Mouse (Mus musculus): Measurements from ENCODE around the gene Hspa2.

The Hspa2 gene

DNA sequence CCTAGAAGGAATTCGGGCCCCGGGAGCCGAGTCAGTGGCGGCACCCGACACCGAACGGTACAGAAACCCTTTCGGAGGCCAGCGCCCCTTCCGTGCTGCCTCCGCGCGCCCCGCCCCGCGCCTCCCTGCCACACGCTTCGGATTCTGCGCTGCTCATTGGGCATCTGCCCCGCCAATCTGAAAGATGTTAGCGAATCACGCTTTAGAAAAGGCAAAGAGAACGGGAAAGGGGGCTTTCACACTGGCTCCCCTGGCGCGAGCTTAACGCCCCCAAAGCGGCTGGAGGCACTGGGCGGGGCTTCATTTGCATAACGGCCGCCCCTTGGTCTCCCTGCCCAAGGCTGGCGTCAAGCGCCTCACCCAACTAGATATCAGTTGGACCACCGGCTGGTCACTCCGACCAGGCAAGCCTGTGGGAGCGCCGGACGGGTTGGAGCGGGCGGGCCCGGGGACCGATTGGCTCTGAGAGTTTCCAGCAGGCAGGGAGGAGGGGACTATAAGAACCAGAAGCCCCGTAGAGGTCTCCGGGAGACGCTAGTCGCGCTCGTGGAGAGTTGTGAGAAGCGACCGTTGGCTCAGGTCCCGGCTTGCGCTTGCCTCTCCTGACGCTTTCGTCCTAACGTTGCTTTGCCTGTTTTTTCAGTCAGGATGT, at the start of gene Hspa2:
TSS of gene Hspa2 (plus strand) at position 291 of the 652 bp plus-strand sequence.
- peak; percentile 100 for DNase-seq (ENCODE audit: low spot score)

- no peak for DNase-seq (ENCODE audit: low spot score)
Observed at GRCm38 (mm10) chr12:76360868-76361267, 43.1 kb upstream of the Hspa2 start.

GRCm38 (mm10) chr12:76361405-76362302, 42.3 kb upstream of the Hspa2 start:
- DNase-seq (ENCODE audit: low spot score), result no peak

DNA sequence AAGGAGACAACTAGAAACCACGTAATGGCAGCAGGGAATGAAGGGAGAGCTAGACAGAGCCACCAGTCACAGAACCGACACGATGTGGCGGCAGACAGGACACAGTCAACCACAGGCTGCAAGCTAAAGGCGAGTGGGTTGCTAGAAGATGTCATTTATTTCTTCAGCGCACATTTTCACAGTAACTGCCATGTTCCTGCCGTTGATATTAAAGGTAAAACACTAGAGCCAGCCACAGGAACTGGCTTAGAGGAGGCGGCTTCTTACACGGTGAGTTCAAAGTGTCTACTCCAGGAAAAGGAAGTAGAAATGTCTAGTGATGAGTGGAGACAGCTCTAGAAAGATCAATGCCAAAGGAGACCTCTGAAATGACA, 41.7 kb upstream of the Hspa2 start:
- no peak for DNase-seq (ENCODE audit: low spot score)

- DNase-seq (ENCODE audit: low spot score), result no peak
Observed at GRCm38 (mm10) chr12:76366276-76366675, 37.7 kb upstream of the Hspa2 start.

GRCm38 (mm10) chr12:76367096-76367995, 36.6 kb upstream of the Hspa2 start:
- no peak for DNase-seq (ENCODE audit: low spot score)

DNA sequence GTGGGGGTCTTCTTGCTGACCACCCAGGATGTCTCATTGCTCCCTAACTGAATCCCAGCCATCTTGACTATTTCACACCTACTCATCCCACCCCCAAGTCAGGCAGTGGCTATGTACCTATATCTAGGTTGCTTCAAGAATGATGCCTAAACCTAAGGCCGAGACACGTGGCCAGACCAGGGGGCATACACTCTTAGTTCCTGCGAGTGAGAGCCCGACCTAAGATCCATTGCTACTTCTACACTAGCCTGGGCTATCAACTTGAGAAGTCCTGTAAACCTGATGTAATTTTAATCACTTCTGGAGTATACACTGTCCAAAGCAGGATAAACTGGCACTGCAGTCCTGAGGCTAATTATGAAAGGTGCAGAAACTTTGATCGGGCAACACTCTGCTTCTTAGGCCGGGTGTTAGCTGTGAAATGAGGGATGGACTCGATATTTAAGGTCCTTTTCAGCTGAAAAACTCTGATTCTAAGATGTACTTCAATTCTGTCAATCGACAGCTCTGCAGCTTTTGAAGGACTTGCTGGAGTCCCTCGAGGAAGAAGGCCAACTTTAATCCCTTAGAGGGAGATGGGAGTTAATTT, 35.7 kb upstream of the Hspa2 start:
- no peak for DNase-seq (ENCODE audit: low spot score)

- no peak for DNase-seq (ENCODE audit: low spot score)
Observed at GRCm38 (mm10) chr12:76368790-76369205, 35.2 kb upstream of the Hspa2 start.

DNA sequence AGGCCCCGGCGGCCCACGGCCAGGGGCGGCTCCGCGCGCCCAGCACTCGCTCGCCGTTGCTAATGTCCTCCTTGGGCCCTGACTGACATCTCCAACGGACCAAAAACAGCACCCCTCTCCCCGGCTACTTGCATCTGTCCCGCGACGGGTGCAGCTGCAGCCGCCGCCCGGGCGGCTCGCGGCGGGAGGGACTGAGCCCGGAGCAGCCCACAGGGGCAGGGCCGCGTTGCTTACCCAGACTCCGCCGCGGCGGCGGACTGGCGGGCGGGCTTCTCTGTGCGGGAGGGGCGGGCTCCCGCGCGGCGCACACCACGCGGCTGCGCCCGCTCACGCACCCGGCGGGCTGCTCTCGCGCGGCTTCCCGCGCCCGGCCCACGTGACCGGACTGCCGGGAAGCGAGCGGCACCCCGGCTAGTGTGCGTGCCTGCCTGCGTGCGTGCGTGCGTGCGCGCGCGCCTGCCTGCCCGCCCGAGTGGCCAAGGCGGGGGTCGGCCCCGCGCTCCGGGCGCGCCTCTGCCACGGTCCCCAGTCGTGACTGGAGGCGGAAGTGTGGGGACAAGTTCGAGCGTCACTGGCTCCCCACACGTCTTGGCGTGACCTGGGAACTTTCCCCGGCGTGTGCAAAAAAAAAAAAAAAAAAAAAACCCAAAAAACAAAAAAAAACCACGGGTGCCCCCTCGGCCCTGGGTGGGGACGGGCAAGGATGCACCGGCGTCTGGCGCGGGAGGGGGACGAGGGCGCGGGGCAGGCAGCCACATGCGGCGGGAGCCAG, 34.6 kb upstream of the Hspa2 start, which contains the start of gene Zbtb25:
TSS of gene Zbtb25 (minus strand) at position 397 of the 772 bp plus-strand sequence.
- DNase-seq (ENCODE audit: low spot score), result peak; percentile 87

GRCm38 (mm10) chr12:76369978-76370830, 33.8 kb upstream of the Hspa2 start, which contains the start of gene Zbtb1:
TSS of gene Zbtb1 (plus strand) at chr12:76370266.
- DNase-seq (ENCODE audit: low spot score), result peak; percentile 87

GRCm38 (mm10) chr12:76370831-76371571, 33.0 kb upstream of the Hspa2 start:
- DNase-seq (ENCODE audit: low spot score), result peak; percentile 83

- no peak for DNase-seq (ENCODE audit: low spot score)
Observed at GRCm38 (mm10) chr12:76372046-76372445, 31.9 kb upstream of the Hspa2 start.

GRCm38 (mm10) chr12:76372881-76373818, 30.8 kb upstream of the Hspa2 start:
- no peak for DNase-seq (ENCODE audit: low spot score)

GRCm38 (mm10) chr12:76373991-76374390, 30.0 kb upstream of the Hspa2 start:
- no peak for DNase-seq (ENCODE audit: low spot score)

DNA sequence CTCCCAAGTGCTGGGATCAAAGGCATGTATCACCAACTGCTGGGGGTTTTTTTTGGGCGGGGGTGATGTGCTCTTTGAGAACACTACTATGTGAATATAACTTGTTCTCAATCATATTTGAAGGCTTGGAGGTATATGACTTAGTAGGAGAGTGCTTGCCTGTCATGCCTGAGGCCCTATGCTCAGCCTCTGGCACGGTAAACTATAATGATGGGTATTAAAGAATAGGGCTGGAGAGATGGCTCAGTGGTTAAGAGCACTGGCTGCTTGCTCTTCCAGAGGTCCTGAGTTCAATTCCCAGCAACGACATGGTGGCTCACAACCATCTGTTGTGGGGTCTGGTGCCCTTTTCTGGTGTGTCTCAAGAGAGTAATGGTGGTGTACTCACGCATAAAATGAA, 29.1 kb upstream of the Hspa2 start:
- DNase-seq (ENCODE audit: low spot score), result no peak

GRCm38 (mm10) chr12:76375506-76375905, 28.5 kb upstream of the Hspa2 start:
- DNase-seq (ENCODE audit: low spot score), result no peak

DNA sequence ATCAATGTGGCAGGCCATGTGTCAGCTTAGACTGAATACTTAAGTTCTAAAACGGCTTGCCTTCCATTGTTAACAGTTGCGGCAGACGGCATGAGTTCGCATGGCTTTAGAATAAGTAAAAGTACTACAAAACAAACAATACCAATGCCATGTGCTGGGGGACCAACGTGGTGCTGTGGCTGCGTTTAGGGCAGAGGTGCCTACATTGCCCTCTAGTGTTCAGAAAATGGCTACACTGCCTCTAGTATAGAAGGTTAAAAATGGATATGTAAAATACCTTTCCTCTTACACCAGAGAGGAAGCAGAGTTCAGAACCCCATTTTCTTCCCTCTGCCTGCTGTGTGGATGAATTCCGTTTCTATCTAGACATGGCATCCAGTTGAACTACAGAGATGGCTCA, 27.3 kb upstream of the Hspa2 start:
- DNase-seq (ENCODE audit: low spot score), result no peak

- DNase-seq (ENCODE audit: low spot score), result no peak
Observed at GRCm38 (mm10) chr12:76377059-76377458, 26.9 kb upstream of the Hspa2 start.

Measured in ovary, postnatal 36 days (tissue).